Mouse (Mus musculus): ENCODE data around the gene Gm19935.

GRCm38 (mm10) chr8:90822443-90822842 is 5.2 kb upstream of the Gm19935 start:
- TF ChIP-seq CTCF (conservative IDR thresholded peaks at IDR 0.05 in 1 of 2, IDR thresholded peaks at IDR 0.05 in 1 of 2; ENCODE audit: low read depth in 2 of 2, low read length in 2 of 2) (no peak), EP300 (IDR thresholded peaks at IDR 0.05; ENCODE audit: low read length) (peak; percentile 93), MAFK (IDR thresholded peaks at IDR 0.05; ENCODE audit: insufficient replicate concordance, low read length) (no peak), E2F4 (IDR thresholded peaks at IDR 0.05; ENCODE audit: insufficient replicate concordance, low read depth, low read length) (no peak), POLR2A (IDR thresholded peaks at IDR 0.05; ENCODE audit: low read depth, low read length) (no peak), KAT2A (IDR thresholded peaks at IDR 0.05; ENCODE audit: insufficient replicate concordance, low read length) (no peak), RAD21 (IDR thresholded peaks at IDR 0.05; ENCODE audit: low read depth, low read length) (no peak), ETS1 (conservative IDR thresholded peaks at IDR 0.05; ENCODE audit: low read depth, low read length) (peak; percentile 41; the same call in 1 of the 2 replicates), USF1 (IDR thresholded peaks at IDR 0.05; ENCODE audit: low read depth, low read length) (no peak), SMC3 (IDR thresholded peaks at IDR 0.05; ENCODE audit: low read depth, low read length) (no peak), NELFE (IDR thresholded peaks at IDR 0.05; ENCODE audit: low read depth, low read length) (no peak), TBP (conservative IDR thresholded peaks at IDR 0.05; ENCODE audit: low read depth, low read length) (no peak), ELF1 (IDR thresholded peaks at IDR 0.05; ENCODE audit: low read depth, low read length) (0 out of 2 replicates have a peak, but pooled peaks have one; percentile 11)
